Mouse (Mus musculus) heart, postnatal 4 days (tissue): ENCODE results near the gene 2010315B03Rik. TPM values are rescaled to one million over a fixed set of nuclear protein-coding genes. Genes with fewer than 3 reads are reported as not detected.

Source experiments
- DNase-seq: peaks from one replicate; pipeline ENCODE4 v3.0.0; 2021
- total RNA-seq, 2 experiments: library from RNA; stranded (reverse); gene quantifications; 2 replicates each; pipeline ENCODE4 v1.2.3; 2021

The 2010315B03Rik gene
- 10 to 100 TPM; 10.8 to 11.7 TPM for total RNA-seq

- DNase-seq = peak; percentile 85
Measured at GRCm38 (mm10) chr9:124312171-124313142, at the start of gene 2010315B03Rik. TSS of gene 2010315B03Rik (minus strand) at chr9:124312696.

- DNase-seq = no peak
Measured at GRCm38 (mm10) chr9:124311502-124311901, 994 bp downstream of the 2010315B03Rik start.

- DNase-seq = no peak
Measured at GRCm38 (mm10) chr9:124288329-124288728, 24.2 kb downstream of the 2010315B03Rik start.

- DNase-seq = peak; percentile 84
Measured at GRCm38 (mm10) chr9:124281912-124282686, 30.4 kb downstream of the 2010315B03Rik start.

- DNase-seq = no peak
Measured at GRCm38 (mm10) chr9:124281448-124281791, 31.1 kb downstream of the 2010315B03Rik start.

GRCm38 (mm10) chr9:124280576-124281447 is 31.7 kb downstream of the 2010315B03Rik start:
- DNase-seq = no peak

GRCm38 (mm10) chr9:124279300-124279699 is 33.2 kb downstream of the 2010315B03Rik start:
- DNase-seq = no peak

- DNase-seq = no peak
Measured at GRCm38 (mm10) chr9:124275064-124275463, 37.4 kb downstream of the 2010315B03Rik start.

GRCm38 (mm10) chr9:124273172-124273571 is 39.3 kb downstream of the 2010315B03Rik start:
- no peak for DNase-seq

- DNase-seq = no peak
Measured at GRCm38 (mm10) chr9:124267929-124268328, 44.6 kb downstream of the 2010315B03Rik start.

- DNase-seq = no peak
Measured at GRCm38 (mm10) chr9:124267493-124267892, 45.0 kb downstream of the 2010315B03Rik start.

- no peak for DNase-seq
Measured at GRCm38 (mm10) chr9:124262987-124263717, 49.3 kb downstream of the 2010315B03Rik start.

GRCm38 (mm10) chr9:124258067-124258556 is 54.4 kb downstream of the 2010315B03Rik start:
- no peak for DNase-seq

GRCm38 (mm10) chr9:124257200-124258066 is 55.1 kb downstream of the 2010315B03Rik start:
- peak; percentile 27 for DNase-seq

- DNase-seq = peak; percentile 20
Measured at GRCm38 (mm10) chr9:124256271-124257199, 56.0 kb downstream of the 2010315B03Rik start.

GRCm38 (mm10) chr9:124251438-124251837 is 61.1 kb downstream of the 2010315B03Rik start:
- no peak for DNase-seq
